Mouse (Mus musculus) forebrain, postnatal 0 days (tissue): Measurements from ENCODE around the gene Wnt7a. TPM values are rescaled to one million over a fixed set of nuclear protein-coding genes. Genes with fewer than 3 reads are reported as not detected.

Experiments used
- ATAC-seq: fragments of 200-750 bp; cut with Nextera tagmentation; 2 replicates; pipeline ENCODE4 v1.8.0; 2017; ENCODE audit warnings: mild to moderate bottlenecking, moderate library complexity
- DNase-seq: peaks from one replicate; pipeline ENCODE4 v3.0.0-alpha.2; 2015
- H3K27ac ChIP-seq: fragments of 300-500 bp; sonication (generic); 2 replicates; pipeline ENCODE4 v1.5.1; 2014; ENCODE audit warnings: low read depth, mild to moderate bottlenecking, antibody characterized with exemption, low read length, moderate library complexity, mixed read lengths
- H3K27me3 ChIP-seq: fragments of 300-500 bp; sonication (generic); 2 replicates; pipeline ENCODE4 v1.6.1; 2014; ENCODE audit warnings: mild to moderate bottlenecking, low read length, mixed read lengths; ENCODE audit not compliant: insufficient read depth
- H3K36me3 ChIP-seq: fragments of 300-500 bp; sonication (generic); 2 replicates; pipeline ENCODE4 v1.6.1; 2014; ENCODE audit warnings: mild to moderate bottlenecking, moderate library complexity; ENCODE audit not compliant: insufficient read depth
- H3K4me1 ChIP-seq: fragments of 300-500 bp; sonication (generic); 2 replicates; pipeline ENCODE4 v1.6.1; 2014; ENCODE audit warnings: antibody characterized with exemption; ENCODE audit not compliant: insufficient read depth
- H3K4me2 ChIP-seq: fragments of 300-500 bp; sonication (generic); 2 replicates; pipeline ENCODE4 v1.6.1; 2014; ENCODE audit warnings: low read depth, mild to moderate bottlenecking, moderate library complexity
- H3K4me3 ChIP-seq: fragments of 300-500 bp; sonication (generic); 2 replicates; pipeline ENCODE4 v1.5.1; 2014; ENCODE audit warnings: low read depth, low read length, mixed read lengths
- H3K9ac ChIP-seq: fragments of 300-500 bp; sonication (generic); 2 replicates; pipeline ENCODE4 v1.6.1; 2014; ENCODE audit warnings: mild to moderate bottlenecking
- H3K9me3 ChIP-seq: fragments of 300-500 bp; sonication (generic); 2 replicates; pipeline ENCODE4 v1.6.1; 2016; ENCODE audit warnings: low read length
- CTCF ChIP-seq: sonication (generic); IDR thresholded peaks from 2 replicates; pipeline ENCODE4 v1.5.1; 2016; ENCODE audit warnings: antibody characterized with exemption, control low read depth, low read depth
- WGBS: fragments of 180-500 bp; shearing (Covaris S2); extraction: QIAGEN DNeasy Blood & Tissue Kit; methylation state at CpG from one replicate; pipeline ENCODE4 v1.1.7; 2014; 5-methylcytosine and 5-hydroxymethylcytosine counted together
- polyA plus RNA-seq: library from polyadenylated mRNA; unstranded; fragments of >200 nt; fragmentation: Nextera tagmentation; extraction: Ambion mirVana; gene quantifications from 2 replicates; pipeline ENCODE4 v1.2.1, GENCODE M21; 2015
- total RNA-seq: library from RNA; depleted of rRNA; stranded (reverse); fragments of >200 nt; gene quantifications from 2 replicates; pipeline ENCODE4 v1.2.3, GENCODE M21; 2014

Gene Wnt7a
- total and polyA plus RNA-seq, 2 experiments from 2014 or later: 14.1 to 20.5 TPM

- Histone ChIP-seq H3K4me3 (peak overlapping the region; percentile 80), H3K27me3 (no peaks in the 10 kb centered on the region), H3K4me1 (no peaks in the 10 kb centered on the region), H3K36me3 (peaks cover 13% of the 10 kb centered on the region; the same call in 1 of the 2 replicates), H3K4me2 (peak overlapping the region; percentile 93), H3K27ac (peak overlapping the region; percentile 81), H3K9me3 (no peaks in the 10 kb centered on the region), H3K9ac (peak overlapping the region; percentile 77)
- DNase-seq (peak; percentile 52), ATAC-seq (peak; percentile 55)
- WGBS: 1% methylated on average over 26 of the region's 26 CpGs
- TF ChIP-seq CTCF: no peak
Measured at GRCm38 (mm10) chr6:91410168-91410780, 889 bp downstream of the Wnt7a start.

- peaks cover 13% of the 10 kb centered on the region; the same call in 1 of the 2 replicates for H3K36me3 ChIP-seq
- H3K27ac ChIP-seq: peak overlapping the region; percentile 81; the same call in 1 of the 2 replicates
- no peak for ATAC-seq
- no peaks in the 10 kb centered on the region for H3K9me3 ChIP-seq
- H3K27me3 ChIP-seq: no peaks in the 10 kb centered on the region
- DNase-seq: peak; percentile 30
- no peak for TF ChIP-seq CTCF
- H3K4me2 ChIP-seq: peak overlapping the region; percentile 93
- peak overlapping the region; percentile 77 for H3K9ac ChIP-seq
- WGBS: 2% methylated on average over 34 of the region's 34 CpGs
- H3K4me1 ChIP-seq: no peaks in the 10 kb centered on the region
- H3K4me3 ChIP-seq: peak overlapping the region; percentile 80
Measured at GRCm38 (mm10) chr6:91409448-91410167, 1.6 kb downstream of the Wnt7a start.

GRCm38 (mm10) chr6:91408616-91409015, 2.5 kb downstream of the Wnt7a start:
- Histone ChIP-seq H3K27ac (no peak overlapping the region), H3K4me2 (peak overlapping the region; percentile 93), H3K9me3 (no peaks in the 10 kb centered on the region), H3K36me3 (peaks cover 18% of the 10 kb centered on the region; the same call in 1 of the 2 replicates), H3K9ac (no peak overlapping the region), H3K4me3 (no peak overlapping the region), H3K27me3 (no peaks in the 10 kb centered on the region), H3K4me1 (no peaks in the 10 kb centered on the region)
- WGBS: 64% methylated on average over 13 of the region's 13 CpGs
- TF ChIP-seq CTCF: no peak
- ATAC-seq (no peak), DNase-seq (peak; percentile 18)

GRCm38 (mm10) chr6:91401591-91401990, 9.6 kb downstream of the Wnt7a start:
- peak; percentile 29 for DNase-seq

GRCm38 (mm10) chr6:91400514-91400913, 10.6 kb downstream of the Wnt7a start:
- Histone ChIP-seq H3K4me3 (no peak overlapping the region), H3K9me3 (no peaks in the 10 kb centered on the region), H3K9ac (no peak overlapping the region), H3K27ac (0 out of 2 replicates have a peak overlapping the region, but pooled peaks have one; percentile 21), H3K4me2 (no peak overlapping the region), H3K4me1 (0 out of 2 replicates have a peak, but pooled peaks cover 2% of the 10 kb centered on the region), H3K36me3 (peaks cover 8% of the 10 kb centered on the region; the same call in 1 of the 2 replicates), H3K27me3 (no peaks in the 10 kb centered on the region)
- no peak for ATAC-seq
- WGBS: 74% methylated on average over 12 of the region's 12 CpGs
- no peak for TF ChIP-seq CTCF
- no peak for DNase-seq

More at GRCm38 (mm10) chr6:91401591-91401990, 9.6 kb downstream of the Wnt7a start:
- TF ChIP-seq CTCF: no peak
- H3K4me2 ChIP-seq: no peak overlapping the region
- 14% methylated on average over 5 of the region's 5 CpGs for WGBS
- no peak overlapping the region for H3K27ac ChIP-seq
- peak; percentile 54 for ATAC-seq
- no peaks in the 10 kb centered on the region for H3K27me3 ChIP-seq
- H3K4me3 ChIP-seq: no peak overlapping the region
- 0 out of 2 replicates have a peak, but pooled peaks cover 2% of the 10 kb centered on the region for H3K4me1 ChIP-seq
- peaks cover 13% of the 10 kb centered on the region; the same call in 1 of the 2 replicates for H3K36me3 ChIP-seq
- no peak overlapping the region for H3K9ac ChIP-seq
- no peaks in the 10 kb centered on the region for H3K9me3 ChIP-seq

- DNase-seq: no peak
- 96% methylated on average over 5 of the region's 5 CpGs for WGBS
- H3K4me3 ChIP-seq: no peak overlapping the region
Measured at GRCm38 (mm10) chr6:91392475-91393174, 18.5 kb downstream of the Wnt7a start.

More at GRCm38 (mm10) chr6:91392475-91393174, 18.5 kb downstream of the Wnt7a start:
- no peaks in the 10 kb centered on the region for H3K27me3 ChIP-seq
- H3K36me3 ChIP-seq: peaks cover 23% of the 10 kb centered on the region; the same call in 1 of the 2 replicates
- ATAC-seq: no peak
- no peak overlapping the region for H3K9ac ChIP-seq
- H3K4me1 ChIP-seq: no peaks in the 10 kb centered on the region
- no peak overlapping the region for H3K4me2 ChIP-seq
- H3K9me3 ChIP-seq: no peaks in the 10 kb centered on the region
- no peak overlapping the region for H3K27ac ChIP-seq
- no peak for TF ChIP-seq CTCF
